Mouse (Mus musculus) E14TG2a.4 (cell line): Measurements from ENCODE around the gene Tent5a.

ENCODE experiments used
- H3K27me3 ChIP-seq: 2 replicates; pipeline ENCODE4 v1.6.1; 2014; ENCODE audit warnings: low read length, control low read depth; ENCODE audit not compliant: insufficient read depth
- H3K36me3 ChIP-seq: 2 replicates; pipeline ENCODE4 v1.6.1; 2014; ENCODE audit warnings: low read length, control low read depth; ENCODE audit not compliant: insufficient read depth
- H3K4me1 ChIP-seq: replicated peaks from 2 replicates; pipeline ENCODE4 v1.6.1; 2014; ENCODE audit warnings: low read depth, low read length, control low read depth
- H3K4me3 ChIP-seq: replicated peaks from 2 replicates; pipeline ENCODE4 v1.5.1; 2014; ENCODE audit warnings: mild to moderate bottlenecking, low read length
- H3K9me3 ChIP-seq: 2 replicates; pipeline ENCODE4 v1.6.1; 2014; ENCODE audit warnings: low read length, control low read depth
- CTCF ChIP-seq: conservative IDR thresholded peaks from 2 replicates; pipeline ENCODE4 v1.5.1; 2014; ENCODE audit warnings: low read length
- NANOG ChIP-seq: IDR thresholded peaks from 2 replicates; pipeline ENCODE4 v1.6.1; 2014; ENCODE audit warnings: borderline replicate concordance, low read length, mixed read lengths
- POU5F1 ChIP-seq: IDR thresholded peaks from 2 replicates; pipeline ENCODE4 v1.6.1; 2014; ENCODE audit warnings: low read length, borderline replicate concordance

Tent5a gene

GRCm38 (mm10) chr9:85320167-85320951, 6.8 kb downstream of the Tent5a start:
- Histone ChIP-seq H3K4me3 (no peak overlapping the region), H3K36me3 (no peaks in the 10 kb centered on the region), H3K4me1 (no peaks in the 10 kb centered on the region), H3K27me3 (peaks cover 17% of the 10 kb centered on the region), H3K9me3 (no peaks in the 10 kb centered on the region)
- TF ChIP-seq NANOG (no peak), POU5F1 (no peak), CTCF (no peak)

- no peaks in the 10 kb centered on the region for H3K9me3 ChIP-seq
- no peaks in the 10 kb centered on the region for H3K4me1 ChIP-seq
- H3K4me3 ChIP-seq, result no peak overlapping the region
- H3K27me3 ChIP-seq, result no peaks in the 10 kb centered on the region
- H3K36me3 ChIP-seq, result no peaks in the 10 kb centered on the region
- TF ChIP-seq POU5F1, result no peak
These were observed 11.0 kb downstream of the Tent5a start for GRCm38 (mm10) chr9:85316122-85316521.

GRCm38 (mm10) chr9:85312473-85312872, 14.7 kb downstream of the Tent5a start, which contains the start of gene Gm11114:
Gene Gm11114, plus strand, starts transcription at chr9:85312773.
- H3K9me3 ChIP-seq, result no peaks in the 10 kb centered on the region

GRCm38 (mm10) chr9:85303378-85303777, 23.8 kb downstream of the Tent5a start:
- no peak overlapping the region for H3K4me3 ChIP-seq
- H3K36me3 ChIP-seq, result no peaks in the 10 kb centered on the region
- H3K27me3 ChIP-seq, result no peaks in the 10 kb centered on the region
- no peak for TF ChIP-seq CTCF
- TF ChIP-seq NANOG, result no peak
- TF ChIP-seq POU5F1, result no peak
- H3K4me1 ChIP-seq, result no peaks in the 10 kb centered on the region
- H3K9me3 ChIP-seq, result no peaks in the 10 kb centered on the region

More at GRCm38 (mm10) chr9:85312473-85312872, 14.7 kb downstream of the Tent5a start, which contains the start of gene Gm11114:
- H3K4me1 ChIP-seq, result no peaks in the 10 kb centered on the region
- TF ChIP-seq CTCF, result no peak
- no peak for TF ChIP-seq POU5F1
- no peak for TF ChIP-seq NANOG
- H3K4me3 ChIP-seq, result no peak within 1 kb of the TSS
- H3K36me3 ChIP-seq, result no peaks in the 10 kb centered on the region
- no peaks in the 10 kb centered on the region for H3K27me3 ChIP-seq

DNA sequence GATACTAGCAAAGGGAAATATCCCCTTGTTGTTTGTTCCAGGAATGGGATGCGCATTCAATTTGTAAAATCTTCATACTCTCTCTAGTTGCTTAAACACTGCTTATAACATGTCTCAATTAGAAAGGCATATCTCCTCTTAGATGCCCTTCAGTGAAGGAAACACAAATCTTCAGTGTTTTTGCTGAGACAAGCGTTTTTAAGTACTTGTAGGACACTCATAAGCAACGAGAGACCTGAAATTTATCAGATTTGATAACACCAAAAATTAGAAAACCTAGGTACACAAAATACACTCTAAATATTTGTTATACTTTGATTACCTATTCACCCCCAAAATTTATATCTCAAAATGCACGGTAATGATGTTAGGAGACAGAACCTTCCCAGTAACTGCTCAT, 24.3 kb downstream of the Tent5a start:
- Histone ChIP-seq H3K27me3 (no peaks in the 10 kb centered on the region), H3K4me3 (no peak overlapping the region), H3K9me3 (no peaks in the 10 kb centered on the region), H3K36me3 (no peaks in the 10 kb centered on the region), H3K4me1 (no peaks in the 10 kb centered on the region)
- TF ChIP-seq POU5F1 (no peak), CTCF (no peak)

- TF ChIP-seq CTCF (no peak), POU5F1 (no peak), NANOG (no peak)
- H3K36me3 ChIP-seq, result no peaks in the 10 kb centered on the region
- no peaks in the 10 kb centered on the region for H3K4me1 ChIP-seq
- H3K9me3 ChIP-seq, result peaks cover 12% of the 10 kb centered on the region; the same call in 1 of the 2 replicates
- H3K4me3 ChIP-seq, result no peak overlapping the region
- H3K27me3 ChIP-seq, result no peaks in the 10 kb centered on the region
These were observed 53.0 kb downstream of the Tent5a start for GRCm38 (mm10) chr9:85274114-85274513.
